Mouse (Mus musculus) small intestine, adult 10 weeks (tissue): Measurements from ENCODE around the gene Sarnp. TPM values are rescaled to one million over a fixed set of nuclear protein-coding genes. Genes with fewer than 3 reads are reported as not detected.

ENCODE experiments used
- polyA plus RNA-seq: library from polyadenylated mRNA; stranded (reverse); fragments of 350-450 nt; fragmentation: Illumina TruSeq; extraction: RNeasy Lipid Tissue Mini Kit (QIAGEN cat#74804); gene quantifications from one replicate; pipeline ENCODE4 v1.2.3, GENCODE M21; 2014; ENCODE audit warnings: low replicate concordance

The Sarnp gene
- polyA plus RNA-seq: 242 TPM

GRCm38 (mm10) chr10:128817033-128817432 is at the start of gene Sarnp:
Gene Sarnp, plus strand, starts transcription at chr10:128817333.

GRCm38 (mm10) chr10:128790398-128791124 is 26.6 kb upstream of the Sarnp start, which contains the start of gene Mmp19:
Gene Mmp19, plus strand, starts transcription at chr10:128790910.

DNA sequence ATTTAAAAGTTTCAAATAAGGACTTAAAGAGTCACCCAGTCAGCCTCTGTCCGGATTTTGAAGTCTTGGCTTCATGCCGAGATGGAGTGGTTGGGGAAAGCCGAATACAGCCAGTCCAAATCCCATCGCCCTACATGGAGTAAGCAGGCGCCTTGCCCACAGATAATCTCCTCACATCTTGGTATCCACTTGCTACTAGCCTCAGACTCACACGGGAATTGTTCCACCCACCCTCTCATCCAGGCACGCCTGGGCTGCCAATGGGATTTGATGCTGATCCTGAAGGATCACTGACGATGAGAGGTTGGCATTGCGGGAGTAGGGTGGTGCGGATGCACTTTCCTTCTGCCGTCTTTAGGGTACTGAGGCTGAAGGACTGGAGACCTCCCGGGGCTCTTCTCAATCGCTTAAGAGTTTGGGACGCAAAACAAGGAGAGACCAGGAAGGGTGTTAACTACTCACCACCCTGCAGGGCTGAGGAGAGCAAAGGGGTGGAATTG is 13.3 kb upstream of the Sarnp start, which contains the start of gene Dnajc14:
Gene Dnajc14 (plus strand): TSS at position 292 of the 500 bp plus-strand sequence.

GRCm38 (mm10) chr10:128804271-128805091 is 12.7 kb upstream of the Sarnp start, which contains the start of gene Tmem198b:
Gene Tmem198b, minus strand, starts transcription at chr10:128804370.

GRCm38 (mm10) chr10:128821358-128822056 is 4.4 kb downstream of the Sarnp start, which contains the start of gene Ormdl2:
Gene Ormdl2, minus strand, starts transcription at chr10:128821645.

DNA sequence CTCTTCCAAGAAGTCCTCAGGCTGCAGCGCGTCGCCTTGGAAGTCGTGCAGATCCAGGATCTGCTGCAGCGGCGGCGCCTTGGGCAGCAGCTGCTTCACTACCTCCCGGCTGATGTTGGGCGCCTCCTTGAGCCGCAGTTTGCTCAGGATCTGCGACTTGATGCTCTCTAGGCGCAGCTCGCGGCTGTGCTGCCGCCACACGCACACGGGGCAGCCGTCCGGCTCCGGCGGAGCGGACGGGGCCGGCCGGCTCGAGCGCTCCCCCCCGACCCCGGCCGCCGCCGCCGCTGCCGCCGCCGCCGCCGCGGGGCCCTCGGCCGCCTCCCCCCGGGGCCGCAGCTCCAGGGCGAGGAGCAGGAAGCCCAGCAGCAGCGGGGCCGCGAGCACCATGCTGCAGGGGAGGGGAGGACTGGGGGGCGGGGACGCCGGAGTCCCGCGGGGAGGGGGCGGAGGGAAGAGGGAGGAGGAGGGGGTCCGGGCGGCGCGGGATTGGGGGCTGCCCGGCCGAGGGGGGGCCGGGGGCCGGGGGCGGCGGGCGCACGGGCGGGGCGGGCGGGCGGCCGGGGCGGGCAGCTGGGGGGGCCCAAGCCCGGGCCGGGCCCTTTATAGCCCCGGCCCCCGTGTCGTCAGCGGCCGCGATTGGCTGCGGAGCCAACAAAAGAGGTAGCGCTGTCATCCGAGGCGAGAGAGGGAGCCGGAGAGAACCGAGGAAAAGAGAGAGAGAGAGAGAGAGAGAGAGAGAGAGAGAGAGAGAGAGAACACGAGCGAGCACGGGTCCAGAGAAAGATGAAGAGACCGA is 74.4 kb downstream of the Sarnp start, which contains the start of gene Gdf11:
Gene Gdf11 (minus strand): TSS at position 423 of the 799 bp plus-strand sequence.

GRCm38 (mm10) chr10:128900698-128901097 is 83.6 kb downstream of the Sarnp start, which contains the start of gene Cd63:
Gene Cd63, plus strand, starts transcription at chr10:128900989.

GRCm38 (mm10) chr10:128922822-128923012 is 105.6 kb downstream of the Sarnp start, which contains the start of gene Rdh5:
Gene Rdh5, minus strand, starts transcription at chr10:128922888.

GRCm38 (mm10) chr10:128923935-128924334 is 106.8 kb downstream of the Sarnp start, which contains the start of gene Bloc1s1:
Gene Bloc1s1, minus strand, starts transcription at chr10:128924035.

Other genes starting within 250 kb of the Sarnp start
- 157 TPM for gene Erbb3, start 227.7 kb upstream of the Sarnp start, polyA plus RNA-seq
- 7.5 TPM for gene Rps26, start 190.6 kb upstream of the Sarnp start, polyA plus RNA-seq
- 0.41 TPM for gene Ikzf4, start 171.3 kb upstream of the Sarnp start, polyA plus RNA-seq
- 2.4 TPM for gene Suox, start 143.3 kb upstream of the Sarnp start, polyA plus RNA-seq
- gene Rab5b, start 121.1 kb upstream of the Sarnp start, polyA plus RNA-seq: 70.4 TPM
- gene Pmel, start 113.1 kb upstream of the Sarnp start, polyA plus RNA-seq: not detected
- 14.3 TPM for gene Cdk2, start 112.3 kb upstream of the Sarnp start, polyA plus RNA-seq
- 41.2 TPM for gene Dgka, start 72.5 kb upstream of the Sarnp start, polyA plus RNA-seq
- 0.89 TPM for gene Pym1, start 69.4 kb upstream of the Sarnp start, polyA plus RNA-seq
- 2.0 TPM for gene Mmp19, start 26.4 kb upstream of the Sarnp start, polyA plus RNA-seq
- 39.9 TPM for gene Dnajc14, start 13.3 kb upstream of the Sarnp start, polyA plus RNA-seq
- gene Tmem198b, start 13.0 kb upstream of the Sarnp start, polyA plus RNA-seq: 3.1 TPM
- 206 TPM for gene Ormdl2, start 4.3 kb downstream of the Sarnp start, polyA plus RNA-seq
- gene Gdf11, start 74.4 kb downstream of the Sarnp start, polyA plus RNA-seq: 0.85 TPM
- 401 TPM for gene Cd63, start 83.7 kb downstream of the Sarnp start, polyA plus RNA-seq
- gene Rdh5, start 105.6 kb downstream of the Sarnp start, polyA plus RNA-seq: 1.5 TPM
- gene Bloc1s1, start 106.7 kb downstream of the Sarnp start, polyA plus RNA-seq: 2.2 TPM
- 0.45 TPM for gene Itga7, start 116.5 kb downstream of the Sarnp start, polyA plus RNA-seq
- 4.3 TPM for gene Mettl7b, start 143.7 kb downstream of the Sarnp start, polyA plus RNA-seq
- gene Olfr9, start 172.1 kb downstream of the Sarnp start, polyA plus RNA-seq: not detected
- not detected for gene Olfr763, start 193.5 kb downstream of the Sarnp start, polyA plus RNA-seq
- gene Olfr764-ps1, start 222.6 kb downstream of the Sarnp start, polyA plus RNA-seq: not detected
- gene Olfr765, start 232.7 kb downstream of the Sarnp start, polyA plus RNA-seq: not detected